Mouse (Mus musculus): Measurements from ENCODE around the gene Hagh. TPM values are rescaled to one million over a fixed set of nuclear protein-coding genes. Genes with fewer than 3 reads are reported as not detected.
A peak's percentile ranks its signal among the peaks of the same experiment; 100 is the strongest.

The Hagh gene
- polyA plus RNA-seq, 1 experiment from 2014 or later = 116 TPM

GRCm38 (mm10) chr17:24849733-24850064 lies 9.8 kb downstream of the Hagh start:
- CTCF ChIA-PET = interaction anchor here (1.4 kb wide), 1 partner anchor 13 kb away, joined by 3 read pairs; no protein-coding TSS in a partner anchor
- POLR2A ChIA-PET = interaction anchor here (0.9 to 1.4 kb wide), 4 partner anchors 9 to 45 kb away, joined by 3 to 5 read pairs (median 4); partner anchors contain the start of genes Eme2 and Mrps34
- in situ Hi-C loops (cut with MboI; ENCODE audit: low pct_unique_long_range_greater_than_20kb) = loop anchor here (5.0 kb wide), 1 partner anchor 38 kb away; the partner anchor contains the start of genes Nubp2 and Spsb3
- peak; percentile 26 for ATAC-seq
- H3K27me3 ChIP-seq = no peaks in the 10 kb centered on the region
- TF ChIP-seq CTCF (IDR thresholded peaks at IDR 0.05) = no peak
- no peak for DNase-seq (ENCODE audit: low read depth, low spot score)

- H3K27me3 ChIP-seq = no peaks in the 10 kb centered on the region
- DNase-seq (ENCODE audit: low read depth, low spot score) (peak; percentile 86), ATAC-seq (peak; percentile 97)
- in situ Hi-C loops (cut with MboI; ENCODE audit: low pct_unique_long_range_greater_than_20kb) = no loop called here
- CTCF ChIA-PET = interaction anchor here (1.0 to 1.6 kb wide), 3 partner anchors 10 to 32 kb away, joined by 3 read pairs; partner anchors contain the start of gene Hagh
- no peak for TF ChIP-seq CTCF (IDR thresholded peaks at IDR 0.05)
- POLR2A ChIA-PET = interaction anchor here (0.9 to 1.4 kb wide), 6 partner anchors 10 to 47 kb away, joined by 3 to 5 read pairs (median 3); partner anchors contain the start of genes Eme2 and Mrps34
Measured at GRCm38 (mm10) chr17:24850065-24850772, 10.3 kb downstream of the Hagh start, which contains the start of gene Fahd1. TSS of gene Fahd1 (minus strand) at chr17:24850364.

- ATAC-seq (no peak), DNase-seq (ENCODE audit: low read depth, low spot score) (no peak)
- in situ Hi-C loops (cut with MboI; ENCODE audit: low pct_unique_long_range_greater_than_20kb) = no loop called here
- H3K27me3 ChIP-seq = no peaks in the 10 kb centered on the region
- POLR2A ChIA-PET = interaction anchor here (1.0 to 1.3 kb wide), 3 partner anchors 12 to 46 kb away, joined by 3 to 5 read pairs (median 3); no protein-coding TSS in a partner anchor
- no peak for TF ChIP-seq CTCF (IDR thresholded peaks at IDR 0.05)
- CTCF ChIA-PET = interaction anchor here (1.0 to 1.6 kb wide), 3 partner anchors 11 to 31 kb away, joined by 3 read pairs; partner anchors contain the start of gene Hagh
Measured at GRCm38 (mm10) chr17:24850773-24851127, 10.8 kb downstream of the Hagh start.

GRCm38 (mm10) chr17:24851381-24852125 lies 11.6 kb downstream of the Hagh start:
- ATAC-seq (no peak), DNase-seq (ENCODE audit: low read depth, low spot score) (no peak)
- ChIA-PET POLR2A (interaction anchor here (1.0 kb wide), 1 partner anchor 11 kb away, joined by 3 read pairs; no protein-coding TSS in a partner anchor), CTCF (interaction anchor here (1.0 to 1.6 kb wide), 2 partner anchors 11 to 30 kb away, joined by 3 read pairs; partner anchors contain the start of gene Hagh)
- in situ Hi-C loops (cut with MboI; ENCODE audit: low pct_unique_long_range_greater_than_20kb) = no loop called here
- no peak for TF ChIP-seq CTCF (IDR thresholded peaks at IDR 0.05)
- no peaks in the 10 kb centered on the region for H3K27me3 ChIP-seq

- POLR2A ChIA-PET = no interaction called here
- CTCF ChIA-PET = no interaction called here
- in situ Hi-C loops (cut with MboI; ENCODE audit: low pct_unique_long_range_greater_than_20kb) = no loop called here
- no peaks in the 10 kb centered on the region for H3K27me3 ChIP-seq
- no peak for TF ChIP-seq CTCF (IDR thresholded peaks at IDR 0.05)
- DNase-seq (ENCODE audit: low read depth, low spot score) (peak; percentile 75), ATAC-seq (peak; percentile 76)
Measured at GRCm38 (mm10) chr17:24855838-24856464, 16.0 kb downstream of the Hagh start.

- no peak for DNase-seq (ENCODE audit: low read depth, low spot score)
- no peak for ATAC-seq
- H3K27me3 ChIP-seq = no peaks in the 10 kb centered on the region
- in situ Hi-C loops (cut with MboI; ENCODE audit: low pct_unique_long_range_greater_than_20kb) = no loop called here
- TF ChIP-seq CTCF (IDR thresholded peaks at IDR 0.05) = no peak
- ChIA-PET POLR2A (interaction anchor here (1.0 kb wide), 1 partner anchor 19 kb away, joined by 4 read pairs; no protein-coding TSS in a partner anchor), CTCF (no interaction called here)
Measured at GRCm38 (mm10) chr17:24856589-24856988, 16.6 kb downstream of the Hagh start.

- ChIA-PET CTCF (no interaction called here), POLR2A (interaction anchor here (0.7 to 1.6 kb wide), 2 partner anchors 9 to 14 kb away, joined by 3 read pairs; no protein-coding TSS in a partner anchor)
- TF ChIP-seq CTCF (IDR thresholded peaks at IDR 0.05) = no peak
- DNase-seq (ENCODE audit: low read depth, low spot score) (no peak), ATAC-seq (no peak)
- in situ Hi-C loops (cut with MboI; ENCODE audit: low pct_unique_long_range_greater_than_20kb) = no loop called here
- H3K27me3 ChIP-seq = no peaks in the 10 kb centered on the region
Measured at GRCm38 (mm10) chr17:24857831-24858470, 18.0 kb downstream of the Hagh start.

- no peak for TF ChIP-seq CTCF (IDR thresholded peaks at IDR 0.05)
- in situ Hi-C loops (cut with MboI; ENCODE audit: low pct_unique_long_range_greater_than_20kb) = no loop called here
- H3K27me3 ChIP-seq = no peaks in the 10 kb centered on the region
- DNase-seq (ENCODE audit: low read depth, low spot score) (no peak), ATAC-seq (no peak)
- ChIA-PET POLR2A (interaction anchor here (0.7 to 1.6 kb wide), 2 partner anchors 8 to 13 kb away, joined by 3 read pairs; no protein-coding TSS in a partner anchor), CTCF (no interaction called here)
Measured at GRCm38 (mm10) chr17:24858967-24859366, 19.0 kb downstream of the Hagh start.

GRCm38 (mm10) chr17:24860076-24860475 lies 20.1 kb downstream of the Hagh start:
- TF ChIP-seq CTCF (IDR thresholded peaks at IDR 0.05) = no peak
- ChIA-PET POLR2A (interaction anchor here (1.3 kb wide), 1 partner anchor 35 kb away, joined by 4 read pairs; the partner anchor contains the start of genes Eme2 and Mrps34), CTCF (interaction anchor here (0.7 to 2.0 kb wide), 2 partner anchors 9 to 44 kb away, joined by 3 to 7 read pairs; no protein-coding TSS in a partner anchor)
- ATAC-seq (no peak), DNase-seq (ENCODE audit: low read depth, low spot score) (no peak)
- H3K27me3 ChIP-seq = no peaks in the 10 kb centered on the region
- in situ Hi-C loops (cut with MboI; ENCODE audit: low pct_unique_long_range_greater_than_20kb) = no loop called here
